Mouse (Mus musculus): ENCODE results near the gene Fnbp1. TPM values are rescaled to one million over a fixed set of nuclear protein-coding genes. Genes with fewer than 3 reads are reported as not detected.

Gene Fnbp1
- polyA plus RNA-seq, 1 experiment from 2014 or later = 21.1 TPM

DNA sequence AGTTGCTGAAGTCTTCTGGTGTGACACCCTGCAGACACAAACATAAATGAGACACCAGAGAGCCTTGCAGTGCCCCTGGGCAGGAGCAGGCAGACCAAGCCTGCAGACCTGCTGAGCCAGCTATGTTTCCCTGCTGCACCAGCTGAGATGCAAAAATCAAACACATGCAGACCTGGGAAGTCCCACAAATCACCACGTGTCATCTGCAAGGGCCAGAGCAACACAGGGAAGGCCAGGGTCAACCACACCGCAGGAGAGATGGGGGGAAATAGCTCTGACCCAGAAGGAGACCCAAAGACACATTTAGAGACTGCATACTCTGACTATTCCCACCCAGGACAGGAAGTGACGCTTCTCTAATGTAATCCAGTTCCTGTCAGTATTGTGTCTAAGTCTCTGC is 101.3 kb downstream of the Fnbp1 start:
- TF ChIP-seq CTCF (IDR thresholded peaks at IDR 0.05; ENCODE audit: low read depth) = no peak
- H3K27ac ChIP-seq (ENCODE audit: low read depth) = no peak overlapping the region
- H3K9me3 ChIP-seq (ENCODE audit: low read depth, low read length) = no peaks in the 10 kb centered on the region
- WGBS = 90% methylated on average over 3 of the region's 3 CpGs
- ATAC-seq (ENCODE audit: insufficient read depth) = no peak
- H3K9ac ChIP-seq = no peak overlapping the region
- DNase-seq = no peak
- peaks cover 34% of the 10 kb centered on the region for H3K36me3 ChIP-seq (ENCODE audit: insufficient read depth)
- H3K4me1 ChIP-seq (ENCODE audit: insufficient read depth) = no peaks in the 10 kb centered on the region
- H3K27me3 ChIP-seq (ENCODE audit: insufficient read depth, low read length) = no peaks in the 10 kb centered on the region
- no peak overlapping the region for H3K4me3 ChIP-seq (ENCODE audit: low read depth, low read length)
- no peak overlapping the region for H3K4me2 ChIP-seq

DNA sequence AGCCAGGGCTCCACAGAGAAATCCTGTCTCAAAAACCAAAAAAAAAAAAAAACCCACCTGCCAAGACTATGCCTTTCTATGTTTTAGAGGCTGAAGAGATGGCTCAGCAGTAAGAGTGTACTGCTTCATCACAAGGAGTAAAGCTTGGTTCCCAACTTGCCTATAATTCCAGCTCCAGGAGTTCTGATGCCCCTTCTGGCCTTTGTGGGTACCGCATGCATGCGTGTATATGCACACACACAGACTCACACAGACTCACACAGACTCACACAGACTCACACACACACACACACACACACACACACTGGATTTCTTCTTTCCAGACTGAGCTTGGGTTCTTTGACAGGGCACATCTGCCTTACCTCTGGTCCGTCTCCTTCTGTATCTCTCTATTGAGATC is 101.8 kb downstream of the Fnbp1 start:
- Histone ChIP-seq H3K36me3 (ENCODE audit: insufficient read depth) (peaks cover 36% of the 10 kb centered on the region), H3K4me2 (no peak overlapping the region), H3K27me3 (ENCODE audit: insufficient read depth, low read length) (no peaks in the 10 kb centered on the region), H3K9me3 (ENCODE audit: low read depth, low read length) (no peaks in the 10 kb centered on the region), H3K4me1 (ENCODE audit: insufficient read depth) (no peaks in the 10 kb centered on the region), H3K27ac (ENCODE audit: low read depth) (no peak overlapping the region), H3K4me3 (ENCODE audit: low read depth, low read length) (no peak overlapping the region), H3K9ac (no peak overlapping the region)
- no peak for TF ChIP-seq CTCF (IDR thresholded peaks at IDR 0.05; ENCODE audit: low read depth)
- no peak for ATAC-seq (ENCODE audit: insufficient read depth)
- no peak for DNase-seq
- WGBS = 99% methylated on average over 3 of the region's 3 CpGs

GRCm38 (mm10) chr2:31036811-31037210 is 105.0 kb downstream of the Fnbp1 start:
- H3K4me1 ChIP-seq (ENCODE audit: insufficient read depth) = no peaks in the 10 kb centered on the region
- H3K36me3 ChIP-seq (ENCODE audit: insufficient read depth) = peaks cover 53% of the 10 kb centered on the region
- ATAC-seq (ENCODE audit: insufficient read depth) = no peak
- no peak for TF ChIP-seq CTCF (IDR thresholded peaks at IDR 0.05; ENCODE audit: low read depth)
- no peak overlapping the region for H3K9ac ChIP-seq
- no peak overlapping the region for H3K27ac ChIP-seq (ENCODE audit: low read depth)
- H3K27me3 ChIP-seq (ENCODE audit: insufficient read depth, low read length) = no peaks in the 10 kb centered on the region
- WGBS = 95% methylated on average over 6 of the region's 6 CpGs
- H3K4me3 ChIP-seq (ENCODE audit: low read depth, low read length) = no peak overlapping the region
- no peak for DNase-seq
- no peak overlapping the region for H3K4me2 ChIP-seq
- no peaks in the 10 kb centered on the region for H3K9me3 ChIP-seq (ENCODE audit: low read depth, low read length)

DNA sequence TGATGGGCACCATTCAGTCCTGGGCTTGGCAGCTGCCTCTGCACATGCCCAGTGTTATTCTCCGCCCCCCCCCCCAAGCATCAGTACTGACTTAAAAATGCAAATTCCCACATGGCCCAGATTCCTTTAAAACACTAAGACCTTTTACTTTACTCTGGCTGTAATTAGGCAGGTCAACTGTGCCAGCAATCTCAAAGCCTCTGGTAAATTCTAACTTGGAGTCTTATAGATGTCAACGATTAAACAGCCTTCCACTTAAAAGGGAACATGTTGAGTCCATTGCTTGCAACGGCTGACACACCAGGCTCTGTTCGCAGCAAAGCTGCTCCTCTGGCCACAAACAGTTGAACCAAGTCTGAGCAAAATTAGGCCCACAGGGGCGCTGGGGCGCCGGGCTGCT is 109.8 kb downstream of the Fnbp1 start:
- no peak for TF ChIP-seq CTCF (IDR thresholded peaks at IDR 0.05; ENCODE audit: low read depth)
- no peak for DNase-seq
- Histone ChIP-seq H3K27ac (ENCODE audit: low read depth) (no peak overlapping the region), H3K4me3 (ENCODE audit: low read depth, low read length) (no peak overlapping the region), H3K9ac (no peak overlapping the region), H3K4me1 (ENCODE audit: insufficient read depth) (no peaks in the 10 kb centered on the region), H3K27me3 (ENCODE audit: insufficient read depth, low read length) (no peaks in the 10 kb centered on the region), H3K4me2 (no peak overlapping the region), H3K9me3 (ENCODE audit: low read depth, low read length) (no peaks in the 10 kb centered on the region), H3K36me3 (ENCODE audit: insufficient read depth) (peaks cover 67% of the 10 kb centered on the region)
- no peak for ATAC-seq (ENCODE audit: insufficient read depth)
- WGBS = 89% methylated on average over 7 of the region's 7 CpGs

GRCm38 (mm10) chr2:31026642-31027041 is 115.2 kb downstream of the Fnbp1 start:
- DNase-seq = no peak
- no peak overlapping the region for H3K4me2 ChIP-seq
- no peak for ATAC-seq (ENCODE audit: insufficient read depth)
- no peaks in the 10 kb centered on the region for H3K27me3 ChIP-seq (ENCODE audit: insufficient read depth, low read length)
- WGBS = 59% methylated on average over 8 of the region's 8 CpGs
- no peak overlapping the region for H3K27ac ChIP-seq (ENCODE audit: low read depth)
- no peak overlapping the region for H3K9ac ChIP-seq
- TF ChIP-seq CTCF (IDR thresholded peaks at IDR 0.05; ENCODE audit: low read depth) = no peak
- H3K4me3 ChIP-seq (ENCODE audit: low read depth, low read length) = no peak overlapping the region
- H3K9me3 ChIP-seq (ENCODE audit: low read depth, low read length) = no peaks in the 10 kb centered on the region
- H3K36me3 ChIP-seq (ENCODE audit: insufficient read depth) = peaks cover 29% of the 10 kb centered on the region
- no peaks in the 10 kb centered on the region for H3K4me1 ChIP-seq (ENCODE audit: insufficient read depth)

DNA sequence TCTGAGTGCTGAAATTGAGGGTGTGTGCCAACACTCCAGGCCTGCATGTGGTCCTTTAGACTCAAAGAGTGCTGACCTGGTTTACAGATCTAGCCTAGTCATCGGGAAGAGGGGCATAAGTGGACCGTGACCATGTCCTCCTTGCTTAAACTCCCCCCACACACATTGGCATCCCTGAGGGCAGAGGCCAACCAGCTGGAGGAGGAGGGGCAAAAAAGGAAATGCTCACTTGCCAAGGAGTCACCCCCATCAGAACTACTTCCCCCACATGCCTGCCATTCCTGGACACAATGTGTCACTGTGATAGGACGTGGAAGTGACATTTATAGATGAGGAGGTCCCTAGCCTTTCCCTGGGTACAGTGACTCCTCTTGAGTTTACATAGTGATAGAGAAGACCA is 116.3 kb downstream of the Fnbp1 start:
- Histone ChIP-seq H3K4me3 (ENCODE audit: low read depth, low read length) (no peak overlapping the region), H3K36me3 (ENCODE audit: insufficient read depth) (peaks cover 18% of the 10 kb centered on the region), H3K4me1 (ENCODE audit: insufficient read depth) (no peaks in the 10 kb centered on the region), H3K27ac (ENCODE audit: low read depth) (no peak overlapping the region), H3K4me2 (no peak overlapping the region), H3K27me3 (ENCODE audit: insufficient read depth, low read length) (no peaks in the 10 kb centered on the region), H3K9me3 (ENCODE audit: low read depth, low read length) (no peaks in the 10 kb centered on the region), H3K9ac (no peak overlapping the region)
- no peak for TF ChIP-seq CTCF (IDR thresholded peaks at IDR 0.05; ENCODE audit: low read depth)
- ATAC-seq (ENCODE audit: insufficient read depth) (no peak; the same call in 1 of the 2 replicates), DNase-seq (no peak)
- 68% methylated on average over 3 of the region's 3 CpGs for WGBS

DNA sequence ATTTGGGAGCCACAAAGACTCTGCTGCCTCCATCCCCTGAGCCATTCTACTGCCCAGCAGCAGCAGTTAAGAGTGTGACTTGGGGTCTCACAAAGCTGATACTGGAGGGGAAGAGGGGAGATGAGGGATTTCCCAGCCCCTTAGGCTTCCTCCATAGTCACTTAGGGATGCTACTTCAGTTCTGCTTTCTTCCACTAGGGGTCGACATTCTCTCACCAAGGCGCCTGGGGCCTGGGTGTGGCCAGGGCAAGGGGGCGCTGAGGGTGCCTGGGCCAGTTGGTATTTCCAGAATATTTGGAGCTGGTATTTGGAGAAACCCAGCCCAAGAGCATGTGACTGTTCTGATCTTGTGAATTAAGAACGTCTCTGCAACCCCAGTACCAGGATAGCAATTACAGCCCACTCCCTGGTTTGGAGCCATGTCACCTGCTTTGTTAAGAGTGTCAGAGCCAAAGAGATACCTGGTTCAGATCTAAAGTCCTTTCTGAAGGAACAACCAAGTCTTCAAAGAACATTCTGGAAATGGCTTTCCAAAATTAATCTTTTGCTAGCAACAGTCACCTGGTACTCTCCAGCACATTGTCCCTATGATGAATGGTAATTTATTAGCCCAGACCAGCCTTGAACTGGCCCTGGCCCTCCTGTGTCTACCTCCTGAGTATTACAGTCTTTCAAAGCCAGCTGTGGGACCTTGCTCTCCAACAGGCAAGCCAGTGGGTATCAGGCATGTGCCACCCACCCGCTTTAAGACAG is 117.0 kb downstream of the Fnbp1 start:
- Histone ChIP-seq H3K36me3 (ENCODE audit: insufficient read depth) (peaks cover 12% of the 10 kb centered on the region; the same call in 1 of the 2 replicates), H3K4me2 (no peak overlapping the region), H3K27ac (ENCODE audit: low read depth) (no peak overlapping the region), H3K9me3 (ENCODE audit: low read depth, low read length) (no peaks in the 10 kb centered on the region), H3K4me3 (ENCODE audit: low read depth, low read length) (no peak overlapping the region), H3K27me3 (ENCODE audit: insufficient read depth, low read length) (no peaks in the 10 kb centered on the region), H3K9ac (no peak overlapping the region), H3K4me1 (ENCODE audit: insufficient read depth) (no peaks in the 10 kb centered on the region)
- 25% methylated on average over 5 of the region's 5 CpGs for WGBS
- TF ChIP-seq CTCF (IDR thresholded peaks at IDR 0.05; ENCODE audit: low read depth) = peak; percentile 97
- DNase-seq (peak; percentile 87), ATAC-seq (ENCODE audit: insufficient read depth) (peak; percentile 28; the same call in 1 of the 2 replicates)
